Mouse (Mus musculus) neural tube, embryonic 10.5 days (tissue): ENCODE results near the gene B3gnt2.

Experiments used
- DNase-seq: peaks from one replicate; pipeline ENCODE4 v3.0.0-alpha.2; 2017; ENCODE audit warnings: low spot score; ENCODE audit errors: extremely low spot score

Gene B3gnt2

GRCm38 (mm10) chr11:22847732-22848648 lies 12.8 kb downstream of the B3gnt2 start:
- DNase-seq: no peak

GRCm38 (mm10) chr11:22846960-22847731 lies 13.6 kb downstream of the B3gnt2 start:
- no peak for DNase-seq

GRCm38 (mm10) chr11:22846093-22846835 lies 14.5 kb downstream of the B3gnt2 start:
- no peak for DNase-seq

GRCm38 (mm10) chr11:22844754-22845718 lies 15.7 kb downstream of the B3gnt2 start:
- no peak for DNase-seq

- DNase-seq: no peak
Measured at GRCm38 (mm10) chr11:22839456-22839855, 21.3 kb downstream of the B3gnt2 start.

- DNase-seq: no peak
Measured at GRCm38 (mm10) chr11:22838361-22838760, 22.4 kb downstream of the B3gnt2 start.

GRCm38 (mm10) chr11:22836269-22836668 lies 24.5 kb downstream of the B3gnt2 start:
- no peak for DNase-seq

- DNase-seq: no peak
Measured at GRCm38 (mm10) chr11:22832600-22832999, 28.2 kb downstream of the B3gnt2 start.

- no peak for DNase-seq
Measured at GRCm38 (mm10) chr11:22831916-22832315, 28.8 kb downstream of the B3gnt2 start.

GRCm38 (mm10) chr11:22830684-22831083 lies 30.1 kb downstream of the B3gnt2 start:
- no peak for DNase-seq

- DNase-seq: no peak
Measured at GRCm38 (mm10) chr11:22830179-22830611, 30.6 kb downstream of the B3gnt2 start.

- DNase-seq: no peak
Measured at GRCm38 (mm10) chr11:22828988-22829632, 31.7 kb downstream of the B3gnt2 start.

GRCm38 (mm10) chr11:22827514-22828080 lies 33.2 kb downstream of the B3gnt2 start:
- no peak for DNase-seq

- DNase-seq: no peak
Measured at GRCm38 (mm10) chr11:22826665-22827064, 34.1 kb downstream of the B3gnt2 start.

GRCm38 (mm10) chr11:22826051-22826450 lies 34.7 kb downstream of the B3gnt2 start:
- DNase-seq: no peak

- no peak for DNase-seq
Measured at GRCm38 (mm10) chr11:22825548-22825947, 35.2 kb downstream of the B3gnt2 start.

- DNase-seq: no peak
Measured at GRCm38 (mm10) chr11:22824049-22824705, 36.6 kb downstream of the B3gnt2 start.

- DNase-seq: no peak
Measured at GRCm38 (mm10) chr11:22821243-22821642, 39.5 kb downstream of the B3gnt2 start.

- DNase-seq: no peak
Measured at GRCm38 (mm10) chr11:22818371-22818770, 42.4 kb downstream of the B3gnt2 start.
